Mouse (Mus musculus) frontal cortex, adult (tissue): Measurements from ENCODE around the gene Bub1b.
A peak's percentile ranks its signal among the peaks of the same experiment; 100 is the strongest.

Source experiments
- ATAC-seq: cut with Nextera tagmentation; 2 replicates; pipeline ENCODE4 v1.9.2; 2017; ENCODE audit warnings: mild to moderate bottlenecking, moderate library complexity, mixed read lengths; ENCODE audit not compliant: low TSS enrichment

Gene Bub1b

DNA sequence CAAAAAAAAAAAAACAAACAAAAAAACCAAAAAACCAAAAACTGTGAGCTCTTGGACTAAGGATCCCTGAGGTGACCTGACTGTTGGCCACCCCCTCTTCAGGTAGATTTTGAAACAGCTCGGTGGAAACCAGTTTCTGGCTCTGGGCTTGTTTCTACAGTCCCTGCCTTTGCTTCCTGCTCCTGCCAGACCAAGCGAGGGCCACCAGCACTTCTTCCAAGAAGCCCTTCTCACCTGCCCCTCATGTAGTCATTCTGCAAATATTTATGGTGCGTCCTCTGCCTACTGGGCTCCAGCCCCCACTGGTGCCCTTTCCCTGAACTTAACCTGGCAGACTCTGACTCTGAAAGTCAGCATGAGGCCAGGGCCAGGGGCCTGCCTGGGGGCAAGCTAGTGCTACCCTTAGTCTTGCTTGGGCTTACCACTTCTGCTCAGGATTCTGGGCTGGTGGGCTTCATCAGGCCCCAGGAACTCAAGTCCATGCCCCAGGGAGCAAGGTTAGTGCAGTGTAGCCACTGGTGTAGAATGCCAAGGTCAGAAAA is 67.0 kb downstream of the Bub1b start:
- no peak for ATAC-seq

- ATAC-seq = no peak
These were observed 67.6 kb downstream of the Bub1b start for GRCm38 (mm10) chr2:118665616-118666015.

DNA sequence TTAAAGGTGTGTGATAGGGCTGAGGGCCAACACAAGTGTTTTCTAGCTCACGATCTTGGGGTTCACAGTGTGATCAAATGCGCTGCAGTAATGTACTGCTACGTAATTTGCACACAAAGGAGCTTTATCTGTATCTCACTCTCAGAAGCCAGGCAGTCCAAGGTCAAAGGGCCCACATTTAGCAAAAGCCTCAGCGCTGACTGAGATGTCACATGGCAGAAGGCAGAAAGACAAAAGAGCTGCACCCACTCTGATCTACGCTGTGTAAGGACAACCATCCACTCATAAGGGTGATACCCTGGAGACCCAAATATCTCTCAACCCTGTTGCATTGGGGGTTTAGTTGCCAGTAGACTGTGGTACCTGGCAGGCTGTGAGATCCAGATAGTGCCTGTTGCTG is 69.2 kb downstream of the Bub1b start:
- no peak for ATAC-seq

- no peak for ATAC-seq
These were observed 71.2 kb downstream of the Bub1b start for GRCm38 (mm10) chr2:118669245-118669644.

GRCm38 (mm10) chr2:118669785-118670184 is 71.8 kb downstream of the Bub1b start:
- no peak for ATAC-seq

GRCm38 (mm10) chr2:118671728-118672127 is 73.7 kb downstream of the Bub1b start:
- no peak for ATAC-seq

DNA sequence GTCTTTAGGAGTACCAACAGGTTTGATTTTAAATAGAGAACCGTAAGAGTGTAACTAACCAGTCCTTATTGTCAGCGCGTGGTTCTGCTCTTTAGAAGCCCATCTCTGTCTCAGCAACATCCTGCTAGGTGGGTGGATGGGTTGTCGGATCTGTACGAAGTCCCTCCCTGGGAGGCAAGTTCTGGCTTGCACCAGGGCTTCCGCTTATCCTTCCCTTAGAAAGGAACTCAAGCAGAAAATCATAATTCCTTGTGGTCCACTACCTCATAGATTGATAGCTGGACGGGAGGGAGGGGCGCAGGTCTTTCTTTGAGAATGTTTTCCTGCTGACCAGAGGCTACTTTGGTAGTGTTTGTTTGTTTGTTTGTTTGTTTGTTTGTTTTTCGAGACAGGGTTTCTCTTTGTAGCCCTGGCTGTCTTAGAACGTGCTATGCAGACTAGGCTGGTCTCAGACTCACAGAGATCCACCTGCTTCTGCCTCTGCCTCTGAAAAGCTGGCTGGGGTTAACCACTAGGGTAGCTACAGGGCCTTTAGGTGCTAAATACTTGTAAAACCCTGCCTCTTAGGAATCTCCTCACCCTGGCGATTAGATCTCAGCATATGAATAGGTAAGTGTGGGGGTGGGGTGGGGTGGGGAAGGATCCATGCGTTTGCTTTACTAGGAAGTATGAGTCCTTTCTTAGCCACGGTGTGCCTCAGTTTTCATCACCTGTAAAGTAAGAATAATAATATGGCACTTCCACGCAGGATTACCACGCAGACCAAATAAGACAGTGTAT is 75.9 kb downstream of the Bub1b start:
- ATAC-seq = no peak

GRCm38 (mm10) chr2:118674500-118674899 is 76.5 kb downstream of the Bub1b start:
- ATAC-seq = no peak

DNA sequence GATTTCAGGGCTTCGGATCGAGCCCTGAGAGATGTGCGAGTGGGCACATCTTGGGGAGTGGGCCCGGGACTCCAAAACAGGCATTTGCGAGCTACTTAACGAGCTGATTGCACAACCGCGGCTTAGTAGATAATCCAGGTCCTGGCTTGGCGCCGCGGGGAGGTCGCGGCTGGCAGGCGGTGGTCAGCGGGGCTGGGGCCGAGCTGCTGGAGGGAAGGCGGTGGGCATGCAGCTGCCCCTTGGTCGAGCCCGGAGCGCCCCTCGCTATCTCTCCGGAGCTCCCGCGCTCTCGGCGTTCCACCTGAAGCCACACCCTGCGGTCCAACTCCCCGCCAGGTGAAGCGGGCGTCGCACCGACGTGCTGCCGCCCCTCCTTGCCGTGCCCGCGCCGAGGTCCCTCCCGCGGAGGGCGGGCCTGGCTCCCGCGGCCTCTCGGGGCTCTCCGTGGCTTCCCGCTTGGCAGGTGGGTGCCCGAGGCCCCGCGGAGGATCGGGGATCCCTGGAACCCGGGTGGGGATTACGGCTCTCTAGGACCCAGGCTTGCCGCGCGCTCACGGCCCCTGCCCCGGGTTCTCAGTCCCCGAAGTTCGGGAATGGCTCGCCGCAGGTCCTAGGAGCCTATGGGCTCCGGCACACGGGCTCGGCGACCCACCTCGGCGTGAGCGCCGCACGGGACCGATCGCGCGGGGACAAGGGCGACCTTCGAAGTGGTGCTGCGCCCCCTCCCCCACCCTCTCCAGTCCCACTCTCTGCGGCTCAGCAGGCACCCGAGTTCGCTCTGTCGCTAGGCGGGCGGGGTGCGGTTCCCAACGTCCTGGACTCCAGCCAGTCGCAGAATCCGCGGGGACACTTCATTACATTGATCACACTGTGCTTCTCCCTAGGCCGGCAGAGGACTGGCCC is 79.1 kb downstream of the Bub1b start:
- peak; percentile 39 for ATAC-seq

DNA sequence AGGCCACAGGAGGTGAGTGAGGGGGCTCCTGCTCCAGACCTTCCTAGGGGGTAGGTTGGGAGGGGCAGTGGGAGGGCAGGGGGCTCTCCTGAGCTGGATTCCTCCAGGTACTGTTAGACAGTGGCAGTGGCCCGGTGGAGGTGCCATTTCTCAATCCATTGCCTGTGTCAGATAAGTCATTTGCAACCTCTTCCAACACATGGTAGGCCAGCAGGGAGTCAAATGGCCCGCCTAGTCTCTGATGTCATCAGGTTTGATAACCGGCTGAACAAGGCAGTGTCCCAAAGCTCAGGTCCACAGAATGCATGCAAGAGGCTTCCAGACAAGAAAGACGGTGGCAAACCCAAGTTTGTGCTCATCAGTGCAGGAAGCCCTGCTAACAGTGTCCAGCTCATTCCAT is 79.8 kb downstream of the Bub1b start:
- ATAC-seq = peak; percentile 31; the same call in 1 of the 2 replicates

DNA sequence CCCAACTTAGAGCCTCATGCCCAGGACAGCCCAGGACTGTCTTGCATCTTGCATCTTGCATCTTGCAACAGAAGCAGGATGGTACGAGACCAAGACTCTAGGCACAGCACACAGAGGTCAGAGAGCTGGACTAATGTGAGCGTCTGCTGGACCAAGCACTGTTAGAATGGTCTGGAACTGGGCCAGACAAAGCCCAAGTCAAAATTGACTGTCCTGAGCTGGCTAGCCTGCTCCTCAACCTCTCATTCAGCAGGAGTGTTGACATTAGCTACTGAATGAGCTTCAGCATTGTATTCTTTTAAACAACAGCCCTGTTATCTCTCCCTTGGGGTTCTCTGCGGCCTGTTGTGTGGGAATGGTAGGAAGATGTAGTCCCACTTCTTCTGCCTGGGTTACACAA is 81.6 kb downstream of the Bub1b start:
- no peak for ATAC-seq

- no peak for ATAC-seq
These were observed 82.9 kb downstream of the Bub1b start for GRCm38 (mm10) chr2:118680926-118681325.

DNA sequence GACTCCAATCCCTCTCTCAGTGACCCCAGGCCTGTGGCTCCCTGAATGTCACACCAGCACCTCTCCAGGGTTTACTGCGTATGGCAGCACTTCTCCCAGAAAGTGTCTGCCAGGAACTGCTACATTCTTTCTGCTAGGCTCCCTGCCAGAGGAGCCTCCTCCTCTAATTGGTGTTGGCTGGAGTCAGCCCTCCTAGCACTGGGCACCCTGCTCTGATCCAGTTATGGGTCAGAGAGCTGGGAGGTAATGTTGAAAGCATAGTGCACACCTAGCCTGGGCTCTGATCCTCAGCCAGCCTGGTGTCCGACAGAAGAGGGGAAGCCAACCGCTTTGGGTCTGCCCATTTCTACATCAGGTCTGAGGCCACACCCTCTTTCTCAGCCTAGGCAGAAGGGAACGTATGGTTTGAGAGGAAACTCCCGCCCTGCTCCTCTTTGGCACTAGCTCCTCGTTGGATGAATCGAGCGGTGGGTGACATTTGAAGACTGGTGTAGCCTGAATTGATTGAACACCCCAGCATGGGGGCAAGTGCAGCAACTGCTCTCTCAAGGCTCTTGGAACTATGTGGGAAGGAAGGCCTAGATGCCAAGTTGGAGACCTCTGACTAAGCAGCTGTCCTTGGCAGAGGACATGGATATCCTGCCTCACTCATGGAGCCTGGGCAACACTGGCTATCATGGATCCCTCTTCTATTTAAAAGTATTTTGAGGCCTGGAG is 84.7 kb downstream of the Bub1b start:
- no peak for ATAC-seq

GRCm38 (mm10) chr2:118685088-118685487 is 87.1 kb downstream of the Bub1b start:
- peak; percentile 85 for ATAC-seq

- ATAC-seq = no peak
These were observed 88.7 kb downstream of the Bub1b start for GRCm38 (mm10) chr2:118686693-118687092.

DNA sequence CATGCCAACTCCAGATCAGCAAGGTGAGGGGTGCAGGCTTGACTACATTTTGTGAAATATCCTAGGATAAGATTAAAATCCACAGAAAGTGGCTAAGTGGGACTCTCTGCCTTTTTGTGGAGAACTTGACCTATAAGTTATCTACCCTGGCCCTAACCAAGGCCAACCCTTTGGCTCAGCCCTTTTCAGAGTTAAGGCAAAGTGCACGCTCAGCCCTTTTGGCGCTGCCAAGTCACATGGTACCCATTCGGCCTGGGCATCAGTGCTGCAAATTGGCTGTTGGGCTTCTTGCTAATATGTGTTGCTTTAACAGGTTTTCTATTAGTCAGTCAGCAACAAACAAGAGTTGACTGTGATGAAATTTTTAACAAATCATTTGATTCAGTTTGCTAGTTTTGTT is 89.8 kb downstream of the Bub1b start:
- ATAC-seq = no peak

GRCm38 (mm10) chr2:118689875-118690274 is 91.9 kb downstream of the Bub1b start:
- no peak for ATAC-seq
